Comparison of ENCODE assay signal across 10 mouse cellular contexts in the genomic region with DNA sequence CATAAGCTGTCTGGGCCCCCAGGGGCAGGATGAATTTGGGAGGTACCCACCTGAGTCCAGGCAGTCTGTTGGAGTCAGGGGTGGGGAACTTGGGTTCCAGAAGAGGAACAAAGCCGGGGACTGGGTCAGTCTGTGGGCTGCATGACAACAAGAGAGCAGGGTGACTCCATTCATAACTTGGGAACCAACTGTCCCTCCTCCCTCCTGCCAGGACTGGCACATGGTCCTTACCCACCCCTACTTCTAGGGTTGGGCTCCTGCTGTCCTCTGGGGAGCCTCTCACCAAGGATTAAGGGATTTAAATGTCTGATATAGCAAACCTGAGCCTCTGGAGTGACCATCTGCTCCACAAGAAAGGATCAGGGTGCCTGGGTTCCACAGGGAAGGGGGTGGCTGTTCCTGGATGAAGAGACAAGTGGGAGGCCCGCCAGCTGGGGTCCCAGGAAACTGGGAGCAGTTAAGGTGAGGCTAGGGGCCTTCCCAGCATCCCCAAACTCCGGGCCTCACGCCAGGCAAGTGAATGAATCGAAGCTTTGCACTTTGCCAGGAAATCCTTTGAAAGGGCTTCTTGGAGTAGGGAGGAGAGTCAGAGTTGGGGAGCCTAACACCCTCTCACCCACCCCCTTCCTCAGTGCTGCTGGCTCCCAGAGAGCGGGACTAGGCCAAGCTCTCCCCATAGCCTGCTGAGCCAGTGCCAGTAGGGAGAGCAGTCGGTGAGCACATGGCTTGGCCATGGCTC. TPM values are rescaled to one million over a fixed set of nuclear protein-coding genes. Genes with fewer than 3 reads are reported as not detected.
DNase-seq lines count a peak whose midpoint lies in the region; ATAC-seq lines count a peak whose summit lies in the region.
"Had no signal": no experiment of that assay in that cellular context is flagged by ENCODE, and none has a peak within 500 bp of the region (broad histone marks: within the 10 kb centered on the region; RNA-seq: fewer than 3 reads in every experiment).

No protein-coding gene starts in this region.

- no peak for ATAC-seq in embryonic facial prominence, embryonic 15.5 days (ENCODE audit: insufficient number of reproducible peaks, low FRiP score, low TSS enrichment, low read depth)
- peak; percentile 91 for ATAC-seq in neural tube, embryonic 15.5 days (ENCODE audit: low FRiP score)
- ATAC-seq in kidney, embryonic 14.5 days (ENCODE audit: low FRiP score, low TSS enrichment) = no peak

- H3K9me3 ChIP-seq in heart, embryonic 10.5 days = no peaks in the 10 kb centered on the region
- H3K9me3 ChIP-seq in embryonic facial prominence, embryonic 15.5 days (replicated peaks) = no peaks in the 10 kb centered on the region
- H3K9me3 ChIP-seq in neural tube, embryonic 15.5 days (replicated peaks) = no peaks in the 10 kb centered on the region
- H3K9me3 ChIP-seq in kidney, embryonic 14.5 days (ENCODE audit: control insufficient read depth, low read length) = no peaks in the 10 kb centered on the region

- no peaks in the 10 kb centered on the region for H3K27me3 ChIP-seq in heart, embryonic 10.5 days (ENCODE audit: insufficient read depth, poor library complexity, severe bottlenecking)
- H3K27me3 ChIP-seq in embryonic facial prominence, embryonic 15.5 days = no peaks in the 10 kb centered on the region
- no peaks in the 10 kb centered on the region for H3K27me3 ChIP-seq in neural tube, embryonic 15.5 days (replicated peaks)
- no peaks in the 10 kb centered on the region for H3K27me3 ChIP-seq in kidney, embryonic 14.5 days (ENCODE audit: control insufficient read depth, insufficient read depth, low read length)

- peak overlapping the region; percentile 65; the same call in 1 of the 2 replicates for H3K27ac ChIP-seq in heart, embryonic 10.5 days
- peak overlapping the region; percentile 28; the same call in 1 of the 2 replicates for H3K27ac ChIP-seq in embryonic facial prominence, embryonic 15.5 days (replicated peaks)
- peak overlapping the region; percentile 56; the same call in 1 of the 2 replicates for H3K27ac ChIP-seq in neural tube, embryonic 15.5 days (replicated peaks)
- H3K27ac ChIP-seq in kidney, embryonic 14.5 days (ENCODE audit: low read depth, low read length) = no peak overlapping the region

- H3K9ac ChIP-seq in embryonic facial prominence, embryonic 15.5 days = no peak overlapping the region
- H3K9ac ChIP-seq in neural tube, embryonic 15.5 days (replicated peaks) = no peak overlapping the region
- no peak overlapping the region for H3K9ac ChIP-seq in kidney, embryonic 14.5 days (ENCODE audit: low read depth, low read length)

- DNase-seq in heart, embryonic 10.5 days (ENCODE audit: low spot score) = no peak
- DNase-seq in heart, adult 18-20 months = no peak
- DNase-seq in layer of hippocampus, postnatal 14 days (ENCODE audit: low spot score in 2 of 2) = peak; percentile 84 to 90
- DNase-seq in B cell, adult 2 months = no peak
- no peak for DNase-seq in kidney, postnatal 4 days

- peaks cover 80% of the 10 kb centered on the region for H3K36me3 ChIP-seq in heart, embryonic 10.5 days
- H3K36me3 ChIP-seq in embryonic facial prominence, embryonic 15.5 days = peaks cover 56% of the 10 kb centered on the region
- H3K36me3 ChIP-seq in neural tube, embryonic 15.5 days = peaks cover 55% of the 10 kb centered on the region
- peaks cover 63% of the 10 kb centered on the region for H3K36me3 ChIP-seq in kidney, embryonic 14.5 days (ENCODE audit: control insufficient read depth, insufficient read depth, low read length)

- WGBS in heart, embryonic 10.5 days = 82% methylated on average over 7 of the region's 7 CpGs
- 77% methylated on average over 7 of the region's 7 CpGs for WGBS in embryonic facial prominence, embryonic 15.5 days
- WGBS in neural tube, embryonic 15.5 days = 74% methylated on average over 7 of the region's 7 CpGs
- 91% methylated on average over 7 of the region's 7 CpGs for WGBS in kidney, embryonic 14.5 days

- H3K4me1 ChIP-seq in heart, embryonic 10.5 days = peaks cover 8% of the 10 kb centered on the region
- H3K4me1 ChIP-seq in embryonic facial prominence, embryonic 15.5 days = no peaks in the 10 kb centered on the region
- H3K4me1 ChIP-seq in neural tube, embryonic 15.5 days = no peaks in the 10 kb centered on the region
- no peaks in the 10 kb centered on the region for H3K4me1 ChIP-seq in kidney, embryonic 14.5 days (ENCODE audit: control insufficient read depth, insufficient read depth, low read length)

- H3K4me3 ChIP-seq in heart, embryonic 10.5 days = no peak overlapping the region
- no peak overlapping the region for H3K4me3 ChIP-seq in embryonic facial prominence, embryonic 15.5 days (replicated peaks)
- H3K4me3 ChIP-seq in neural tube, embryonic 15.5 days (replicated peaks) = no peak overlapping the region
- no peak overlapping the region for H3K4me3 ChIP-seq in kidney, embryonic 14.5 days (ENCODE audit: low read length)

- H3K4me2 ChIP-seq in embryonic facial prominence, embryonic 15.5 days (replicated peaks) = no peak overlapping the region
- H3K4me2 ChIP-seq in neural tube, embryonic 15.5 days = no peak overlapping the region
- no peak overlapping the region for H3K4me2 ChIP-seq in kidney, embryonic 14.5 days (replicated peaks; ENCODE audit: low read depth, low read length)

RNA-seq across cellular contexts. Expression of gene Trp53, which starts 11.9 kb away (rescaled TPM):
- polyA plus RNA-seq in heart, embryonic 10.5 days (2016; fragmentation: Nextera tagmentation; extraction: Ambion mirVana) = 104 and 161 TPM in 2 replicates
- 10 to 100 TPM; 15.0 to 15.5 TPM for total RNA-seq in heart, adult 18-20 months (2021)
- 134 and 141 TPM in 2 replicates for polyA plus RNA-seq in embryonic facial prominence, embryonic 15.5 days (2015; fragmentation: Nextera tagmentation; extraction: Ambion mirVana)
- 10 to 100 TPM; 27.3 to 29.6 TPM for total RNA-seq in layer of hippocampus, postnatal 14 days (2021)
- 51.8 and 85.1 TPM in 2 replicates for polyA plus RNA-seq in neural tube, embryonic 15.5 days (2015; fragmentation: Nextera tagmentation; extraction: Ambion mirVana)
- 214 and 219 TPM in 2 replicates for polyA plus RNA-seq in kidney, embryonic 14.5 days (2014; fragmentation: Nextera tagmentation; extraction: Ambion mirVana)

RNA-seq across cellular contexts. Expression of gene Wrap53, which starts 12.0 kb away (rescaled TPM):
- 27.2 and 32.4 TPM in 2 replicates for polyA plus RNA-seq in heart, embryonic 10.5 days (2016; fragmentation: Nextera tagmentation; extraction: Ambion mirVana)
- 1 to 10 TPM; 5.0 to 5.4 TPM for total RNA-seq in heart, adult 18-20 months (2021)
- polyA plus RNA-seq in embryonic facial prominence, embryonic 15.5 days (2015; fragmentation: Nextera tagmentation; extraction: Ambion mirVana) = 25.0 and 26.5 TPM in 2 replicates
- 1 to 10 TPM; 8.6 to 9.5 TPM for total RNA-seq in layer of hippocampus, postnatal 14 days (2021)
- polyA plus RNA-seq in neural tube, embryonic 15.5 days (2015; fragmentation: Nextera tagmentation; extraction: Ambion mirVana) = 18.1 and 18.8 TPM in 2 replicates
- 26.9 and 31.9 TPM in 2 replicates for polyA plus RNA-seq in kidney, embryonic 14.5 days (2014; fragmentation: Nextera tagmentation; extraction: Ambion mirVana)

RNA-seq across cellular contexts. Expression of gene Atp1b2, which starts 13.7 kb away (rescaled TPM):
- 15.6 and 24.1 TPM in 2 replicates for polyA plus RNA-seq in heart, embryonic 10.5 days (2016; fragmentation: Nextera tagmentation; extraction: Ambion mirVana)
- 10 to 100 TPM; 15.2 to 16.4 TPM for total RNA-seq in heart, adult 18-20 months (2021)
- polyA plus RNA-seq in embryonic facial prominence, embryonic 15.5 days (2015; fragmentation: Nextera tagmentation; extraction: Ambion mirVana) = 12.4 and 13.4 TPM in 2 replicates
- 100 to 1,000 TPM; 513 to 551 TPM for total RNA-seq in layer of hippocampus, postnatal 14 days (2021)
- polyA plus RNA-seq in neural tube, embryonic 15.5 days (2015; fragmentation: Nextera tagmentation; extraction: Ambion mirVana) = 76.7 and 77.0 TPM in 2 replicates
- 7.6 and 11.4 TPM in 2 replicates for polyA plus RNA-seq in kidney, embryonic 14.5 days (2014; fragmentation: Nextera tagmentation; extraction: Ambion mirVana)

RNA-seq across cellular contexts. Expression of gene Shbg, which starts 25.6 kb away (rescaled TPM):
- polyA plus RNA-seq in heart, embryonic 10.5 days (2016; fragmentation: Nextera tagmentation; extraction: Ambion mirVana) = 0.25 and 7.5 TPM in 2 replicates
- total RNA-seq in heart, adult 18-20 months (2021) = not detected
- not detected in 2 replicates for polyA plus RNA-seq in embryonic facial prominence, embryonic 15.5 days (2015; fragmentation: Nextera tagmentation; extraction: Ambion mirVana)
- total RNA-seq in layer of hippocampus, postnatal 14 days (2021) = not detected
- not detected in 2 replicates for polyA plus RNA-seq in neural tube, embryonic 15.5 days (2015; fragmentation: Nextera tagmentation; extraction: Ambion mirVana)
- not detected in 2 replicates for polyA plus RNA-seq in kidney, embryonic 14.5 days (2014; fragmentation: Nextera tagmentation; extraction: Ambion mirVana)
- total RNA-seq: common myeloid progenitor, adult 5-6 weeks; liver, adult 2 months had no signal

RNA-seq across cellular contexts. Expression of gene Sat2, which starts 29.8 kb away (rescaled TPM):
- 18.8 and 21.8 TPM in 2 replicates for polyA plus RNA-seq in heart, embryonic 10.5 days (2016; fragmentation: Nextera tagmentation; extraction: Ambion mirVana)
- 1 to 10 TPM; 3.3 to 3.8 TPM for total RNA-seq in heart, adult 18-20 months (2021)
- 19.8 and 22.5 TPM in 2 replicates for polyA plus RNA-seq in embryonic facial prominence, embryonic 15.5 days (2015; fragmentation: Nextera tagmentation; extraction: Ambion mirVana)
- 10 to 100 TPM; 16.1 to 19.8 TPM for total RNA-seq in layer of hippocampus, postnatal 14 days (2021)
- 22.0 and 24.7 TPM in 2 replicates for polyA plus RNA-seq in neural tube, embryonic 15.5 days (2015; fragmentation: Nextera tagmentation; extraction: Ambion mirVana)
- polyA plus RNA-seq in kidney, embryonic 14.5 days (2014; fragmentation: Nextera tagmentation; extraction: Ambion mirVana) = 16.9 and 22.6 TPM in 2 replicates
- total RNA-seq: common myeloid progenitor, adult 5-6 weeks had no signal

Comparison
In these comparisons a context has a peak if more than half of its experiments do, and no peak if none do; other contexts are left out.
1. DNase-seq: peak in layer of hippocampus, postnatal 14 days (2 of 2); none in heart, embryonic 10.5 days (single experiment), heart, adult 18-20 months (0 of 2), B cell, adult 2 months (0 of 2) and kidney, postnatal 4 days (0 of 2).